Mouse (Mus musculus) brain, embryonic 14.5 days (tissue): Measurements from ENCODE around the gene Cdh26.

Experiments used
- CTCF ChIP-seq: fragments of 200-500 bp; IDR thresholded peaks from 2 replicates; pipeline ENCODE4 v1.5.1; 2012; ENCODE audit warnings: inconsistent platforms, mild to moderate bottlenecking, moderate library complexity, borderline replicate concordance; ENCODE audit not compliant: insufficient read depth, insufficient read length; ENCODE audit errors: extremely low read depth
- POLR2A ChIP-seq: fragments of 200-500 bp; IDR thresholded peaks from 2 replicates; pipeline ENCODE4 v1.6.1; 2012; ENCODE audit warnings: mild to moderate bottlenecking, inconsistent platforms, borderline replicate concordance; ENCODE audit not compliant: poor library complexity, insufficient read depth, insufficient read length, severe bottlenecking; ENCODE audit errors: extremely low read depth

DNA sequence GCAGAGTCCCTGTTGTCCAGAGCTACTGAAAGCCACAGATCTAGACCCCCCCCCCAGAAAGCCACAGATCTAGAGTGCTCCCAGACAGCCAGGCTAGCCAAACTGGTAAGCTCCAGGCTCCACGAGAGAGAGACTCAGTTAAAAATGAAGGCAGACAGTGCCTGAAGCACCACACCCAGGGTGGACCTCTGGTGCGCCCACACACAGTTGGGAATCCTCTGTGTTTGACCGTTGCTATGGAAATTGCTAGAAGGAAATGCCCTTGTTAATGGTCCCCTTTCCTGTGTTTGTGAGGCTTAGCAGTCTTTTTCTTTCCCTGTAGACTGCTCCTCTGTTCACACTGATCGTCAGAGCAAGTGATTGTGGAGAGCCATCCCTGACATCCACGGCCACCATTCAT is 30.0 kb downstream of the Cdh26 start:
- TF ChIP-seq POLR2A (no peak), CTCF (no peak)
